Mouse (Mus musculus): ENCODE data around the gene Ttc38.

- no peak for TF ChIP-seq USF1 (IDR thresholded peaks at IDR 0.05; ENCODE audit: low read depth)
- TF ChIP-seq TCF12 (IDR thresholded peaks at IDR 0.05; ENCODE audit: insufficient read depth, poor library complexity, severe bottlenecking): no peak
- TF ChIP-seq POLR2A (IDR thresholded peaks at IDR 0.05; ENCODE audit: insufficient read length, low read depth): no peak
- TF ChIP-seq MYOD1 (IDR thresholded peaks at IDR 0.05; ENCODE audit: control insufficient read depth in 1 of 3, insufficient read length in 2 of 3, low read depth in 2 of 3): no peak
- no peak for TF ChIP-seq CEBPB (IDR thresholded peaks at IDR 0.05; ENCODE audit: insufficient read depth, poor library complexity, severe bottlenecking)
- TF ChIP-seq TCF3 (IDR thresholded peaks at IDR 0.05; ENCODE audit: insufficient read length, low read depth): no peak
- no peak for TF ChIP-seq POLR2AphosphoS2 (IDR thresholded peaks at IDR 0.05; ENCODE audit: insufficient read length, low read depth)
- TF ChIP-seq MYOG (IDR thresholded peaks at IDR 0.05; ENCODE audit: control insufficient read depth in 1 of 3, insufficient read depth in 1 of 3, insufficient read length in 2 of 3, low read depth in 2 of 3): no peak
- no peak for TF ChIP-seq E2F4 (IDR thresholded peaks at IDR 0.05; ENCODE audit: insufficient read depth)
- no peak for TF ChIP-seq MAX (IDR thresholded peaks at IDR 0.05; ENCODE audit: low read depth)
Measured at GRCm38 (mm10) chr15:85787482-85787881, 44.6 kb upstream of the Ttc38 start.

Measured in myocyte (in vitro differentiated cells).